In the genomic region with DNA sequence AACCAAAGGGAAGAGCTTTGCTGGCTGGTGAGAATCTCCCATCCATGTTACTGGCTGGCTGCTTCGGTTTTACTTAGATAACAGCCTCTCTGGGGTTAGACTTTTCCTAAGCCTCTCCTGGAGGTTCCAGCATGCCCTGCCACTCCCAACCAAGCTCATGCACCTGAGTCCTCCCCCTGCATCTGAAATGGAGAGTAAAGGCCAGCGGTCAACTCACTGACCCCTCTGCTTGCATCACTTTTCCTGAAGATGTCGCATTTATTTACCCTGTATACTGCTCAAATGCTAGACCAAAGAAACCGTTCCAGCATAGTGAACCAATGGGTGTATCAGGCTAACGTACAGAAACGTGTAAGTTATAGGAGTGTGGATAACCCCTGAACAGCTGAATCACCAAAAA, we compare ENCODE assay signal across 27 mouse cellular contexts. TPM values are rescaled to one million over a fixed set of nuclear protein-coding genes. Genes with fewer than 3 reads are reported as not detected.
DNase-seq lines count a peak whose midpoint lies in the region; ATAC-seq and TF ChIP-seq lines count a peak whose summit lies in the region.
"Had no signal": no experiment of that assay in that cellular context is flagged by ENCODE, and none has a peak within 500 bp of the region (broad histone marks: within the 10 kb centered on the region; RNA-seq: fewer than 3 reads in every experiment).

No protein-coding gene starts in this region.

- H3K27me3 ChIP-seq in liver, adult 2 months (ENCODE audit: control insufficient read depth, insufficient read depth, low read length): no peaks in the 10 kb centered on the region
- 0 out of 2 replicates have a peak, but pooled peaks cover under 1% of the 10 kb centered on the region for H3K27me3 ChIP-seq in liver, embryonic 12.5 days (replicated peaks)
- no peaks in the 10 kb centered on the region for H3K27me3 ChIP-seq in lung, embryonic 14.5 days (ENCODE audit: insufficient read depth, low read length)
- H3K27me3 ChIP-seq in lung, postnatal 0 days (replicated peaks; ENCODE audit: insufficient read depth, low read length): no peaks in the 10 kb centered on the region
- H3K27me3 ChIP-seq: embryonic facial prominence, embryonic 13.5 days; forebrain, embryonic 12.5 days; forebrain, embryonic 15.5 days; heart, embryonic 12.5 days; heart, embryonic 15.5 days; hindbrain, embryonic 13.5 days had no signal

- DNase-seq in liver, adult 2 months (ENCODE audit: extremely low read depth, low read depth, low spot score): peak; percentile 79
- no peak for DNase-seq in lung, embryonic 14.5 days
- no peak for DNase-seq in lung, postnatal 10 days
- DNase-seq in lung, postnatal 0 days (ENCODE audit: low spot score): peak; percentile 30
- DNase-seq in lung, postnatal 14 days: no peak
- DNase-seq: adrenal gland, adult 8-10 months; adrenal gland, postnatal 25 days; cerebellum, adult 11-12 months; cerebellum, adult 8-10 months; cerebellum, postnatal 10 days; cerebellum, postnatal 36 days; embryo, embryonic 11 days; gastrocnemius, postnatal 25 days; heart, adult 18-20 months; heart, postnatal 10 days; heart, postnatal 36 days had no signal

- no peaks in the 10 kb centered on the region for H3K79me2 ChIP-seq in liver, adult 2 months (ENCODE audit: control insufficient read depth, insufficient read depth, low read length)

- H3K4me3 ChIP-seq in liver, adult 2 months (ENCODE audit: insufficient read depth, low read depth, low read length): no peak overlapping the region
- no peak overlapping the region for H3K4me3 ChIP-seq in liver, embryonic 12.5 days
- no peak overlapping the region for H3K4me3 ChIP-seq in lung, embryonic 14.5 days (ENCODE audit: low read depth, low read length)
- H3K4me3 ChIP-seq in lung, postnatal 0 days (ENCODE audit: low read depth, low read length): no peak overlapping the region
- H3K4me3 ChIP-seq: embryonic facial prominence, embryonic 10.5 days; embryonic facial prominence, embryonic 13.5 days; erythroblast, embryonic 14.5 days; forebrain, embryonic 12.5 days; forebrain, embryonic 15.5 days; heart, embryonic 12.5 days; heart, embryonic 15.5 days; hindbrain, embryonic 10.5 days; hindbrain, embryonic 13.5 days had no signal

- peak overlapping the region; percentile 88 for H3K27ac ChIP-seq in liver, adult 2 months (replicated peaks; ENCODE audit: insufficient read depth, low read depth, low read length)
- H3K27ac ChIP-seq in liver, embryonic 12.5 days: no peak overlapping the region
- H3K27ac ChIP-seq in lung, embryonic 14.5 days (ENCODE audit: low read depth): peak overlapping the region; percentile 48; the same call in 1 of the 2 replicates
- H3K27ac ChIP-seq in lung, postnatal 0 days (ENCODE audit: low read length): peak overlapping the region; percentile 94
- H3K27ac ChIP-seq: embryonic facial prominence, embryonic 10.5 days; embryonic facial prominence, embryonic 13.5 days; forebrain, embryonic 12.5 days; forebrain, embryonic 15.5 days; heart, embryonic 15.5 days; hindbrain, embryonic 10.5 days; hindbrain, embryonic 13.5 days had no signal

- no peaks in the 10 kb centered on the region for H3K9me3 ChIP-seq in liver, embryonic 12.5 days (replicated peaks)
- no peaks in the 10 kb centered on the region for H3K9me3 ChIP-seq in lung, embryonic 14.5 days (ENCODE audit: low read depth, low read length)
- H3K9me3 ChIP-seq in lung, postnatal 0 days (ENCODE audit: low read length): no peaks in the 10 kb centered on the region
- H3K9me3 ChIP-seq: embryonic facial prominence, embryonic 10.5 days; embryonic facial prominence, embryonic 13.5 days; forebrain, embryonic 12.5 days; forebrain, embryonic 15.5 days; heart, embryonic 15.5 days; hindbrain, embryonic 10.5 days; hindbrain, embryonic 13.5 days had no signal

- H3K9ac ChIP-seq in liver, adult 2 months (ENCODE audit: low read depth, low read length): peak overlapping the region; percentile 3; the same call in 1 of the 2 replicates
- H3K9ac ChIP-seq in liver, embryonic 12.5 days: no peak overlapping the region
- H3K9ac ChIP-seq in lung, embryonic 14.5 days: no peak overlapping the region
- H3K9ac ChIP-seq in lung, postnatal 0 days (replicated peaks; ENCODE audit: low read depth): no peak overlapping the region
- H3K9ac ChIP-seq: embryonic facial prominence, embryonic 13.5 days; forebrain, embryonic 12.5 days; forebrain, embryonic 15.5 days; heart, embryonic 12.5 days; heart, embryonic 15.5 days; hindbrain, embryonic 13.5 days had no signal

- no peak for TF ChIP-seq EP300 in lung, postnatal 0 days (IDR thresholded peaks at IDR 0.05)

- no peak for TF ChIP-seq POLR2A in liver, adult 2 months (IDR thresholded peaks at IDR 0.05; ENCODE audit: extremely low read depth, insufficient read depth, low read length)

- ATAC-seq in liver, embryonic 12.5 days: no peak
- ATAC-seq in lung, embryonic 14.5 days (ENCODE audit: insufficient read depth): no peak
- no peak for ATAC-seq in lung, postnatal 0 days
- ATAC-seq: activated CD4-positive, CD25-positive, alpha-beta regulatory T cell, adult 4 months; forebrain, embryonic 15.5 days had no signal

- TF ChIP-seq CTCF in liver, adult 2 months (IDR thresholded peaks at IDR 0.05; ENCODE audit: low read depth, low read length): no peak
- no peak for TF ChIP-seq CTCF in lung, embryonic 14.5 days (IDR thresholded peaks at IDR 0.05; ENCODE audit: low read depth)
- TF ChIP-seq CTCF in lung, postnatal 0 days (IDR thresholded peaks at IDR 0.05): no peak

- WGBS in liver, adult 2 months: 26% methylated on average over 6 of the region's 6 CpGs
- WGBS in liver, embryonic 12.5 days (ENCODE audit: insufficient replicate concordance): 65% methylated on average over 6 of the region's 6 CpGs
- 68% methylated on average over 6 of the region's 6 CpGs for WGBS in lung, embryonic 14.5 days
- 53% methylated on average over 6 of the region's 6 CpGs for WGBS in lung, postnatal 0 days

- no peaks in the 10 kb centered on the region for H3K36me3 ChIP-seq in liver, adult 2 months (ENCODE audit: control insufficient read depth, insufficient read depth, low read length)
- H3K36me3 ChIP-seq in liver, embryonic 12.5 days: no peaks in the 10 kb centered on the region
- no peaks in the 10 kb centered on the region for H3K36me3 ChIP-seq in lung, embryonic 14.5 days (ENCODE audit: insufficient read depth)
- H3K36me3 ChIP-seq in lung, postnatal 0 days (ENCODE audit: insufficient read depth, low read length): no peaks in the 10 kb centered on the region
- H3K36me3 ChIP-seq: embryonic facial prominence, embryonic 10.5 days; embryonic facial prominence, embryonic 13.5 days; forebrain, embryonic 12.5 days; forebrain, embryonic 15.5 days; heart, embryonic 12.5 days; heart, embryonic 15.5 days; hindbrain, embryonic 10.5 days; hindbrain, embryonic 13.5 days had no signal

- no peak overlapping the region for H3K4me2 ChIP-seq in liver, embryonic 12.5 days
- H3K4me2 ChIP-seq in lung, embryonic 14.5 days: no peak overlapping the region
- no peak overlapping the region for H3K4me2 ChIP-seq in lung, postnatal 0 days (replicated peaks; ENCODE audit: low read depth, low read length)
- H3K4me2 ChIP-seq: embryonic facial prominence, embryonic 13.5 days; forebrain, embryonic 12.5 days; forebrain, embryonic 15.5 days; heart, embryonic 12.5 days; heart, embryonic 15.5 days; hindbrain, embryonic 13.5 days had no signal

- H3K4me1 ChIP-seq in liver, adult 2 months (ENCODE audit: control insufficient read depth, insufficient read depth, low read length): peaks cover 26% of the 10 kb centered on the region
- H3K4me1 ChIP-seq in liver, embryonic 12.5 days: peaks cover 7% of the 10 kb centered on the region; the same call in 1 of the 2 replicates
- no peaks in the 10 kb centered on the region for H3K4me1 ChIP-seq in lung, embryonic 14.5 days (ENCODE audit: insufficient read depth)
- H3K4me1 ChIP-seq in lung, postnatal 0 days (ENCODE audit: insufficient read depth, low read depth, low read length): peaks cover 4% of the 10 kb centered on the region; the same call in 1 of the 2 replicates
- H3K4me1 ChIP-seq: forebrain, embryonic 12.5 days; forebrain, embryonic 15.5 days; heart, embryonic 15.5 days; hindbrain, embryonic 13.5 days had no signal

RNA-seq across cellular contexts. Expression of gene Sdc1, which starts 38.5 kb away (rescaled TPM):
- 164 and 316 TPM in 2 replicates for total RNA-seq in liver, adult 2 months (2014; rRNA removed)
- polyA plus RNA-seq in liver, adult 2 months (2012; rRNA removed): 321 and 421 TPM in 2 replicates
- 27.7 and 30.2 TPM in 2 replicates for polyA plus RNA-seq in liver, embryonic 12.5 days (2016; fragmentation: Nextera tagmentation; extraction: Ambion mirVana)
- polyA plus RNA-seq in lung, embryonic 14.5 days (2014; fragmentation: Nextera tagmentation; extraction: Ambion mirVana): 101 TPM in 2 replicates
- polyA plus RNA-seq in lung, postnatal 0 days (2015; fragmentation: Nextera tagmentation; extraction: Ambion mirVana): 303 and 306 TPM in 2 replicates

Comparison
In these comparisons a context has a peak if more than half of its experiments do, and no peak if none do; other contexts are left out.
1. DNase-seq: peak in liver, adult 2 months (single experiment) and lung, postnatal 0 days (single experiment); none in lung, embryonic 14.5 days (single experiment), lung, postnatal 10 days (single experiment) and lung, postnatal 14 days (single experiment).